Mouse (Mus musculus): ENCODE data around the gene Knl1. TPM values are rescaled to one million over a fixed set of nuclear protein-coding genes. Genes with fewer than 3 reads are reported as not detected.
A peak's percentile ranks its signal among the peaks of the same experiment; 100 is the strongest.
"Not testable (repeated sequence)": the region's sequence is repeated elsewhere in the genome, so short reads cannot be mapped to it uniquely, and the experiment has no call there.

The Knl1 gene
- 1 to 10 TPM; 3.0 to 4.0 TPM for total RNA-seq (2021)
- long read RNA-seq, experiment 1: 0 reads
- long read RNA-seq, experiment 2, partial matches to known transcripts: 0 of 2 reads
- long read RNA-seq, experiment 2, other reads (novel, unspliced or antisense): 2 of 2 reads

DNA sequence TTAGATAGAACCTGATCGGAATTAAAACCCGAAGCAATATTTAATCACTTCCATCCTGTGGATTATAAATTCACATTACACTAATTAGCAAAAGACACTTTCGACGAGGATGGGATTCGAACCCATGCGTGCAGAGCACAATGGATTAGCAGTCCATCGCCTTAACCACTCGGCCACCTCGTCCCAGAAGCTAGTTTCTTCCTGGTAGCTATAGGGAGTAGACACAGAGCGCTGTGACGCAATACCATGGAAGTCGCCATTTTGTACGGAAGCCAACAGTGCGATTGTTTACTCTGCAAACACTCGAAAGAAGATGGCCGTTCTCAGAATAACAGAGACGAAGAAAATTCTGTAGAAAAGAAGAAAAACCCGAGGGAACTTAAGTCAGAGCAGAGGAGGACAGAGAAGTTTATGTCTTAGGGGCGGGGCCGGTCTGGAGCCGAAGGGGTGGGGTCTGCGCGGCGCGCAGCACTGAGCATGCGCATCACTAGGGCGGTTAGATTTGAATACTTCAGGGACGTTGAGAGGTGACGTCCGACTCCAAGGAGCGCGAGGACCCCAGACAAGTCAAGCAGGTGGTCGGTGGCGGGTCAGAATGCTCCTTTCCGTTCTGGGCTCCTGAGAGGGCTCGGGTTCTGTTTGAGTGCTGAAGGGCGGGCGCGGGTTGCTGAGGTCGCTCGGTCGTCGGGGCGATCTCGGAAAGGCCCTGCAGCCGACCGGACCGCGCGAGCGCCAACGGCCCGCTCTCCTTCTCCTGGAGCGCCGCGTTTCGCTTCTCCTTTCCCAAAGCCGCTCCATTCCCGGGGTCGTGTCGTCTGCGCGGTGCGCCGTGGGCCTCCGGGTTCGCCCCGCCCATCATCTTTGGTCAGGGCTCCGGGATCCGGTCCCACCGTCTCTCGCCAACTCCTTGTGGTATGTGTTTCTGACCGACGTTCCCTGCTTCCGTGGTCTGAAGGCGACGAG lies at the start of gene Knl1:
Gene Knl1, plus strand, starts transcription at position 471 of the 963 bp plus-strand sequence.
- intact Hi-C loops (cut with DNase I): no loop called here
- peak; percentile 94 to 98 for DNase-seq

DNA sequence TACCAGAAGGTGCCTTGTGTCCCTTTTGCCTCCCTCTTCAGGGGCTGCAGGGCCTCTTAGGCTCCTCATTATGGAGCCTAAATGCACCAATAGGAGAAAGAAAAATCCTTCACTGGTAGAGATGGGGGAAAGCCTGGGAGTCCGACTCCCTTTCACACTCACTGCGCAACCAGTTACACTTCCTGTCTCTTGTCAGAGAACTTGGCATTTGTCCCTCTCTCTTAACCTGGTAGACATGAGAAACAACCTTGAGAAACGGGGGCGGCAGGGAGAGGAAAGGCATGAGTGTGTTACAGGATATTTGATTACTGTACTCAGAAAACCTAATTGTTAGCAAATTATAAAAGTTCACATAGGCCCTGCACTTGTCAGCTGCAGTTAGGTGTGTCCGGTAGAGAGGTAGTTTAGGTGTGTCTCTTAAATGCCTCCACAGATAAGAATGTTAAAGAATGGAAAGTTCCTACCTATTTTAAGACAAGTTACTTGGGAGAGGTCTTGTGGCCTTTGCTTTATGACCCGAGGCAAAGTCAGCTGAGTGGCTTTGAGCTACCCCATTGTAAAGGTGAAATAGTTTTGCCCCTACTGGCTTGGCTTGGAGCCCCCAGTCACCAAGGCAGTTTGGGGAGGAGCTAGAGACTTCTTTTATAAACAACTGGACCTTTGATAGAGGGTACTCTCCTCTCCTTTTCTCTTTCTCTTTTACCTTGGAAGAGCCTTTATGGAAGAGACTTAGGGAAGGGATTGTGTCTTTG lies 48.6 kb upstream of the Knl1 start:
- no peak for DNase-seq
- intact Hi-C loops (cut with DNase I): no loop called here

DNA sequence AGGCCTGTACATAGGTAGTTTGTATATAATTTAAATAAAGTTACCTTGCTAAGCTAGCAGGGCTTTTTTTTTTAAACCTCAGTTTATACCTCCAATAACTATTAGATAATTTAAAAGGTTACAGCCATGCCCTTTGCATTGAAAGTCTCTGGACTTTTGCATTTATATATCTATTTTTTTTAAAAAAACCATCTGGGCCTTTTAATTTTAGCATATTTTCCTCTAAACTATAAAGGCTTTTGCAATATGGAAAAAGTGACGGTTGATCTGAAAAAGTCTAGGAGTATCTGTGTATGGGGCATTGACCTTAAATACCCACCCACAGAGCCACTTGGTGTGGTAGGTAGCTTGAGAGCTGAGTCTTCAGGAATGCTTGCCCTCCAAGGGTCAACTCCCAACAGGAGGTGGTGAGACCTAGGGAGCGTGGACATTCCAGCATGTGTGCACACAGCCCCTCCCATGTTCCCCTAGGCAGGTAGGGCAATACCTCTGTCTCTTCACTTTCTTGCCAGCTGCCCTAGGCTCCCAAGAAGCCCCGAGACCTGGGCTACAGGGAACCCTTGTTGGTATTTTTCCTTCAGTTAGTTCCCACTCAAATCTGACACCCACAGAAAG lies 47.8 kb upstream of the Knl1 start:
- intact Hi-C loops (cut with DNase I): no loop called here
- DNase-seq: no peak

DNA sequence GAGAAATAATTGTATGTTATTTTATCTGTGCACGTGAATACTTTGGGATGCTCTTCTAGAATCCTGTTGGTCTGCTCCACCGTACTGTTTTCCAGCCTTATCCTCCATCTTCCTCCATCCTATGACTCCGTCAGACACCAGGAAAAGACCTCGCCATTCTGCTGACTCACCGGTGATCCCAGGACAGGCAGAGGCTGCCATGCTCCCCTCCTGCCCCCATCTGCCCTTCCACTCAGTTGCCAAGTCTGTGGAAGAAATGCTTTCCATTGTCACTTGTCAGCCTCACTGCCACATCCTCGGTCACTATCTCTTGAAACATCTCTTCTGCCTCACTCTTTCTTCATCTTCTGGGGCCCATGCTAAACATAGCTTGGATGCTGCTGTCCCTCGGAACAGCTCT lies 40.0 kb upstream of the Knl1 start:
- intact Hi-C loops (cut with DNase I): no loop called here
- DNase-seq: no peak

- DNase-seq: no peak
- intact Hi-C loops (cut with DNase I): no loop called here
Observed at GRCm38 (mm10) chr2:119009376-119009775, 37.5 kb upstream of the Knl1 start.

GRCm38 (mm10) chr2:119014989-119015388 lies 31.9 kb upstream of the Knl1 start:
- DNase-seq: no peak
- intact Hi-C loops (cut with DNase I): no loop called here

DNA sequence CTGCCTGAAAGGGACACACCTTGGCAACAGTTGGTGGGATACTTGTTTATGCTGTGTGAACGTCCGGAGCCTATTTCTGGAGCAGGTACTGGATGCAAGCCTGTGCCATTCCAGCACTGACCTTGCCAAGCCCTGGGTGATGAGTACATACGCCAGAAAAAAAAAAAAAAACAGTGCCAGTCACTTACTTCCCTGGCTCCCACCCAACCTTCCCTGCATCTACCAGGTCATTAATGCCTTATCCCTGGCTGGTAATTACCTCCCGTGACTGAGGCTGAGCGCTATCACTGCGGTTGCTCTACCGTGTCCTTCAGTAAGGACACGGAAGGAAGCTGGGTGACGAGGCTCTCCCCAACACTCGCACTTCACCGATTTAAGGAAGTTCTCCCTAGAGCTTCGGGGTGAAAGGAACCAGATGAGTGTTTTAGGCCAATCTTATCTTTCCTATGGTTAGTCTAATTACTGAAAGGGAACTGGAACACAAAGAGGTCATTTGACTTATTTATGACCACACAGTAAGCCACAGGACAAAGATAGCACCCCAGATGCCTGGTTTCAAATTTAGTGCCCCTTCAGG lies 31.2 kb upstream of the Knl1 start:
- intact Hi-C loops (cut with DNase I): no loop called here

DNA sequence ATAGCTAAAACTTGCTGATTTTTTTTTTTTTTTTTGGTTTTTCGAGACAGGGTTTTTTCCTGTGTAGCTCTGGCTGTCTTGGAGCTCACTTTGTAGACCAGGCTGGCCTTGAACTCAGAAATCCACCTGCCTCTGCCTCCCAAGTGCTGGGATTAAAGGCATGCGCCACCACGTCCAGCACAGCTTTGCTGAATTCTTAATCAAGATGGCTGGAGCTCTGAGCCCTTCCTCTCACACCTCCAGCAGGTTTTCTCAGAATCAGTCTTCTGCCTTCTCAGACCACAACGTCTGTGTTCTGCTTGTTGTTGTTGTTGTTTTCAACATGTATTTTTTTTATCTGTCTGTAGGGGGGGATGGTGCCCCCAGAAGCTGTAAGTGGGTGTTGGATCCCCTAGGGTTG lies 30.6 kb upstream of the Knl1 start:
- DNase-seq; intact Hi-C loops (cut with DNase I): not testable (repeated sequence)

More for the DNA sequence above, 31.2 kb upstream of the Knl1 start:
- peak; percentile 65 for DNase-seq

DNA sequence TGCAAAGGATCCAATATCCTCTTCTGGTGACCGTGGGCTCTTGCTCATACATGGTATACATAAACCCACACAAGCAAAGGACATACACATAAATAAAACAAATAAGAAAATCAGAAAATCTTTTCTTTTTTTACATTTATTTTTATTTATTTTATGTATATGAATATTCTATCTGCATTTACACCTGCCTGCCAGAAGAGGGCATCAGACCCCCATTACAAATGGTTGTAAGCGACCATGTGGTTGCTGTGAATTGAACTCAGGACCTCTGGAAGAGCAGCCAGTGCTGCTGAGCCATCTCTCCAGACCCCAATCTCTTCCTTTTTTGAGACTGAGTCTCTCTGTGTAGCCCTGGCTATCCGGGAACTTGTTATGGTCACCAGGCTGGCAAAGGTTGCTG lies 29.3 kb upstream of the Knl1 start:
- intact Hi-C loops (cut with DNase I): no loop called here
- DNase-seq: no peak

DNA sequence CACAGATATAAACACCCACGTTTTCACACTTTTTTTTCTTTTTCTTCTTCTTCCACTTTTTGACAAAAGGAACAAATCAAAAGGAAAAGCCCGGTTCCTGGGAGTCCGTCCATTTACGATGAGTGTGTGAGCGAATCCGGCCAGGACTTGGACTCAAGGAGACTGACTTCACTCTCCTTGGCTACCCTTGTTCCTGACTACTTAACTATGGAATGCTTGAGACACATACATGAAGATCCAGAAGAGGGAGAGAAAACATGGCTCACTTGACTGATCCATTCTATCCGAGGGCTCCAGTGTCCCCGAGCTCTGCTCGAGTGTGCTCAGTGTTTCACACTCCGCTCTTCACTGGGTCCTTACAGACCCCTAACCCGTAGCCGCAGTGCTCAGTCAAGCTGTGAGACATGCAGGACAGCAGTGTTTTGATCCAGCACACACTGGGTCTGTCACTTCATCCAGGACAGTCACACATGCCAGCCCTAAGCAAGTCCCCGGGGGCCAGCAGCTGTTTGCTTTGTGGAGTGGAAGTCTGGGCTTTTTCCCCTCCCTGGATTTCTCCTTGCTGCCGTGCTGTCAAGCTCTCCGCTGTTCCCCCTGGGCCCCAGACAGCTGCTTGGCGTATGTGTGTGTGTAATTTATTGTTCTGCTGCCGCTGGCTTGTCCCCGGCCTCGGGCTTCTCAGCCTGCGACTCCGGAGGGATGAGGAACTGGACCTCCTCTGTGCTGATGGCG lies 28.4 kb upstream of the Knl1 start:
- intact Hi-C loops (cut with DNase I): no loop called here
- DNase-seq: peak; percentile 69 to 73

GRCm38 (mm10) chr2:119019131-119019530 lies 27.8 kb upstream of the Knl1 start:
- intact Hi-C loops (cut with DNase I): no loop called here
- no peak for DNase-seq

- no peak for DNase-seq
- intact Hi-C loops (cut with DNase I): no loop called here
Observed at GRCm38 (mm10) chr2:119019538-119019937, 27.4 kb upstream of the Knl1 start.

DNA sequence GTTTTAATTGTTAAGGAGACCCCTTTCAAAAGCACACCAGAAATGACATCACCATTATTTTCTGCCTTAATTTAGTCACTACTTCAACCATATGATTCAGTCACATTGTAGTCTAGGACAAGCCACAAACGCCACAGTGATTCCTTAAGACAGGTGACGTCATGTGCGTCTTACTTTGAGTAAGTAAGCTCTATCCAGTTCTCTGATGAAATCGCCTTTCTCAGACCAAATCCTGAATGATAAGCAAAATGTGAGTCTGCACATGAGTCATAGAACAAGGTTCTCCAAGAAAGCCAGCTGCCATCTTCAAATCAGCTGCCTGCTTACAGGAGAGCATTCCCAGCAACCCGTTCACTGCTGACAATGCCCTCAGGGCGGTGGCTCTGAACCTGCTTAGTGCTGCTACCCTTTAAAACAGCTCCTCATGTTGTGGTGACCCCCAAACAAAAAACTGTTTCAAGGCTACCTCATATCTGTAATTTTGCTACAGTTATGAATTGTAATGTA lies 23.7 kb upstream of the Knl1 start:
- intact Hi-C loops (cut with DNase I): no loop called here
- no peak for DNase-seq

GRCm38 (mm10) chr2:119024536-119025238 lies 22.2 kb upstream of the Knl1 start:
- intact Hi-C loops (cut with DNase I): no loop called here
- no peak for DNase-seq

GRCm38 (mm10) chr2:119025239-119025616 lies 21.7 kb upstream of the Knl1 start:
- intact Hi-C loops (cut with DNase I): no loop called here
- DNase-seq: no peak

- DNase-seq: no peak
- intact Hi-C loops (cut with DNase I): no loop called here
Observed at GRCm38 (mm10) chr2:119026951-119027350, 20.0 kb upstream of the Knl1 start.

- peak; percentile 91 to 95 for DNase-seq
- intact Hi-C loops (cut with DNase I): no loop called here
Observed at GRCm38 (mm10) chr2:119028941-119029551, 17.9 kb upstream of the Knl1 start, which contains the start of gene Ccdc32. Ccdc32 (minus strand) TSS chr2:119029393.

- no peak for DNase-seq
- intact Hi-C loops (cut with DNase I): no loop called here
Observed at GRCm38 (mm10) chr2:119032191-119032590, 14.7 kb upstream of the Knl1 start.
